Comparison of ENCODE assay signal across 9 mouse cellular contexts in the genomic region with DNA sequence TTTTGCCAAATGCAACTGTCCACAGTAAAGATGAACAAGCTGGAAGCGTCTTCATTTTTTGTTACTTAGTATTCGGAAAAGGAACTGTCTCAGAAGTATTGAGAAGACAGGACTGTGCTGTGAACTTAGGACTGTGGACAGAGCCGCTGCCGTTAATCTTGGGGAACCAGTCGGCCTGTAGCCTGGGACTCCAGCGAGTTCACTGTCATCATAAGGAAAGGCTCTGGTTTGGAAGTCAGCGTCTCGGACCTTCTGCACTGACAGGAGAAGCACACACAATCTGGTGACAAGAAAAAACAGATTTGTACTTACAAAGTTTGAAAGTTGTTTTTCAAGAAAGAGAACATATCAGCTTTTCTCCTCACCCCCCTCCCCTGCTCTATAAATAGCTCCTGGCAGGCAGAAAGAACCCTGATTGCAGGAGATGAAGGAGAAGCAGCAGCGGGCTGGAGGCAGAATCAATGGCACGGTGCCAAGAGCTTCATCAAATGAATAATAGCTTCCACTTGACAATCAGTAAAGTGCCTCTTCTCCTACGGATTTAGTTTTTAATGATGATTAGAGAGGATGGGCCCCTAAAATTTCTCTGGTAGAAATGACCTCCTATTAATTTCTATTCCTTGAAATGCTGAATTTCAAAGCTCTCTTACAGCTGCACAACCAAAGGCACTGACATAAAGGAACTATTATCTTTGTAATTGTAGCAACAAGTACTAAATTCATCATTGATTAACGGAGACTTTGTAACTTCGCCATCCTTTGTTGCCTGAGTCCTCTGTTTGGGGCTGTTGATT.
A peak's percentile ranks its signal among the peaks of the same experiment; 100 is the strongest.
DNase-seq lines count a peak whose midpoint lies in the region; ATAC-seq and TF ChIP-seq lines count a peak whose summit lies in the region.
"Had no signal": no experiment of that assay in that cellular context is flagged by ENCODE, and none has a peak within 500 bp of the region (broad histone marks: within the 10 kb centered on the region; RNA-seq: fewer than 3 reads in every experiment).

No protein-coding gene starts in this region.

- no peak overlapping the region for H3K4me2 ChIP-seq in kidney, postnatal 0 days (ENCODE audit: low read length)
- peak overlapping the region; percentile 17; the same call in 1 of the 2 replicates for H3K4me2 ChIP-seq in forebrain, embryonic 16.5 days (ENCODE audit: low read length)
- H3K4me2 ChIP-seq in midbrain, postnatal 0 days (ENCODE audit: low read depth, low read length, poor library complexity, severe bottlenecking): peak overlapping the region; percentile 25; the same call in 1 of the 2 replicates

- H3K9ac ChIP-seq in kidney, postnatal 0 days (ENCODE audit: low read depth, low read length): no peak overlapping the region
- H3K9ac ChIP-seq in forebrain, embryonic 16.5 days (replicated peaks; ENCODE audit: low read depth, low read length): no peak overlapping the region
- H3K9ac ChIP-seq in midbrain, postnatal 0 days (replicated peaks; ENCODE audit: low read length, poor library complexity, severe bottlenecking): no peak overlapping the region

- 15% methylated on average over 13 of the region's 13 CpGs for WGBS in kidney, postnatal 0 days
- WGBS in forebrain, embryonic 16.5 days: 18% methylated on average over 13 of the region's 13 CpGs
- 25% methylated on average over 13 of the region's 13 CpGs for WGBS in midbrain, postnatal 0 days

- ATAC-seq in kidney, postnatal 0 days (replicated peaks; ENCODE audit: low FRiP score, low read depth): no peak
- ATAC-seq in forebrain, embryonic 16.5 days: peak; percentile 94
- no peak for ATAC-seq in midbrain, postnatal 0 days (ENCODE audit: low FRiP score)

- no peak overlapping the region for H3K27ac ChIP-seq in kidney, postnatal 0 days
- H3K27ac ChIP-seq in forebrain, embryonic 16.5 days (ENCODE audit: low read length): peak overlapping the region; percentile 51; the same call in 1 of the 2 replicates
- H3K27ac ChIP-seq in layer of hippocampus, adult 2 months: no peak overlapping the region; the same call in 1 of the 2 replicates
- no peak overlapping the region for H3K27ac ChIP-seq in midbrain, postnatal 0 days (ENCODE audit: low read depth, low read length)

- H3K27me3 ChIP-seq in kidney, postnatal 0 days (ENCODE audit: insufficient read depth, low read length): no peaks in the 10 kb centered on the region
- H3K27me3 ChIP-seq in forebrain, embryonic 16.5 days (replicated peaks; ENCODE audit: control insufficient read depth, insufficient read depth, low read length): no peaks in the 10 kb centered on the region
- H3K27me3 ChIP-seq in midbrain, postnatal 0 days (ENCODE audit: insufficient read depth, low read length): no peaks in the 10 kb centered on the region

- H3K4me1 ChIP-seq in kidney, postnatal 0 days (replicated peaks; ENCODE audit: insufficient read depth, low read length): peaks cover 3% of the 10 kb centered on the region; the same call in 1 of the 2 replicates
- H3K4me1 ChIP-seq in forebrain, embryonic 16.5 days (replicated peaks; ENCODE audit: control insufficient read depth, insufficient read depth, low read length): peaks cover 9% of the 10 kb centered on the region
- 0 out of 2 replicates have a peak, but pooled peaks cover 2% of the 10 kb centered on the region for H3K4me1 ChIP-seq in midbrain, postnatal 0 days (ENCODE audit: insufficient read depth, low read length)

- no peak for TF ChIP-seq CTCF in kidney, postnatal 0 days (IDR thresholded peaks at IDR 0.05; ENCODE audit: low read depth)
- no peak for TF ChIP-seq CTCF in layer of hippocampus, adult 2 months (conservative IDR thresholded peaks at IDR 0.05)
- no peak for TF ChIP-seq CTCF in midbrain, postnatal 0 days (IDR thresholded peaks at IDR 0.05)

- H3K9me3 ChIP-seq in kidney, postnatal 0 days (replicated peaks; ENCODE audit: low read length): no peaks in the 10 kb centered on the region
- H3K9me3 ChIP-seq in forebrain, embryonic 16.5 days (ENCODE audit: control insufficient read depth, low read length): no peaks in the 10 kb centered on the region
- no peaks in the 10 kb centered on the region for H3K9me3 ChIP-seq in midbrain, postnatal 0 days (ENCODE audit: low read length)

- no peak overlapping the region for H3K4me3 ChIP-seq in kidney, postnatal 0 days (replicated peaks; ENCODE audit: low read depth, low read length)
- H3K4me3 ChIP-seq in forebrain, embryonic 16.5 days (replicated peaks; ENCODE audit: low read length): no peak overlapping the region
- no peak overlapping the region for H3K4me3 ChIP-seq in layer of hippocampus, adult 2 months
- no peak overlapping the region for H3K4me3 ChIP-seq in midbrain, postnatal 0 days (ENCODE audit: low read depth, low read length)
- H3K4me3 ChIP-seq: myocyte had no signal

- H3K36me3 ChIP-seq in kidney, postnatal 0 days (ENCODE audit: insufficient read depth, low read length): no peaks in the 10 kb centered on the region
- no peaks in the 10 kb centered on the region for H3K36me3 ChIP-seq in forebrain, embryonic 16.5 days (ENCODE audit: control insufficient read depth, insufficient read depth)
- no peaks in the 10 kb centered on the region for H3K36me3 ChIP-seq in midbrain, postnatal 0 days (ENCODE audit: insufficient read depth, low read length)

- peak; percentile 55 for DNase-seq in kidney, postnatal 0 days (ENCODE audit: low spot score)
- no peak for DNase-seq in kidney, adult 8-10 months
- peak; percentile 38 to 61 for DNase-seq in adrenal gland, postnatal 36 days
- peak; percentile 68 for DNase-seq in layer of hippocampus, adult 2 months (ENCODE audit: low spot score in 2 of 2)
- DNase-seq in midbrain, postnatal 0 days (ENCODE audit: low spot score): peak; percentile 74
- no peak for DNase-seq in thymus, postnatal 36 days
- DNase-seq in spleen, postnatal 4 days (ENCODE audit: low spot score in 2 of 2): no peak

Comparison
In these comparisons a context has a peak if more than half of its experiments do, and no peak if none do; other contexts are left out.
1. DNase-seq: peak in kidney, postnatal 0 days (single experiment), adrenal gland, postnatal 36 days (2 of 2), layer of hippocampus, adult 2 months (2 of 2) and midbrain, postnatal 0 days (single experiment); none in kidney, adult 8-10 months (0 of 2), thymus, postnatal 36 days (0 of 2) and spleen, postnatal 4 days (0 of 2).